Mouse (Mus musculus) MEL (cell line): ENCODE data around the gene Macf1.

Experiments used
- BHLHE40 ChIP-seq: IDR thresholded peaks from 2 replicates; pipeline ENCODE4 v1.6.1; 2012; ENCODE audit warnings: low read depth, mild to moderate bottlenecking, inconsistent platforms, low read length, improper control_type of control experiment, borderline replicate concordance
- CTCF ChIP-seq, 3 experiments: IDR thresholded peaks in 2 of 3; conservative IDR thresholded peaks in 1 of 3; 2 replicates each; pipeline ENCODE4 v1.5.1; 2011 to 2012; ENCODE audit warnings: low read length in 3 of 3, low read depth in 2 of 3, mild to moderate bottlenecking in 2 of 3, improper control_type of control experiment in 1 of 3, inconsistent platforms in 1 of 3, mixed read lengths in 1 of 3, moderate library complexity in 1 of 3; ENCODE audit not compliant: control insufficient read depth in 1 of 3, insufficient read depth in 1 of 3, poor library complexity in 1 of 3, severe bottlenecking in 1 of 3
- E2F4 ChIP-seq: IDR thresholded peaks from 2 replicates; pipeline ENCODE4 v1.6.1; 2011; ENCODE audit warnings: low read depth, low read length, improper control_type of control experiment, borderline replicate concordance
- EP300 ChIP-seq, 2 experiments: IDR thresholded peaks; 2 replicates each; pipeline ENCODE4 v1.6.1; 2011; ENCODE audit warnings: improper control_type of control experiment in 2 of 2, low read length in 2 of 2, low read depth in 1 of 2, mild to moderate bottlenecking in 1 of 2
- GATA1 ChIP-seq: IDR thresholded peaks from 2 replicates; pipeline ENCODE4 v1.6.1; 2011; ENCODE audit warnings: low read depth, low read length, improper control_type of control experiment
- HCFC1 ChIP-seq: IDR thresholded peaks from 2 replicates; pipeline ENCODE4 v1.6.1; 2012; ENCODE audit warnings: low read depth, mild to moderate bottlenecking, inconsistent platforms, low read length, improper control_type of control experiment, moderate library complexity
- KAT2A ChIP-seq: conservative IDR thresholded peaks from 2 replicates; pipeline ENCODE4 v1.6.1; 2012; ENCODE audit warnings: low read depth, low read length, improper control_type of control experiment, inconsistent platforms
- POLR2A ChIP-seq, 2 experiments: IDR thresholded peaks; 2 replicates each; pipeline ENCODE4 v1.6.1; 2011 to 2012; ENCODE audit warnings: low read length in 2 of 2, mild to moderate bottlenecking in 2 of 2, control low read depth in 1 of 2, improper control_type of control experiment in 1 of 2, low read depth in 1 of 2, moderate library complexity in 1 of 2; ENCODE audit not compliant: control insufficient read depth in 1 of 2, insufficient read depth in 1 of 2, poor library complexity in 1 of 2
- POLR2AphosphoS2 ChIP-seq: IDR thresholded peaks from 2 replicates; pipeline ENCODE4 v1.6.1; 2011; ENCODE audit warnings: low read length, improper control_type of control experiment
- RCOR1 ChIP-seq: IDR thresholded peaks from 2 replicates; pipeline ENCODE4 v1.6.1; 2012; ENCODE audit warnings: low read depth, mild to moderate bottlenecking, inconsistent platforms, low read length, improper control_type of control experiment
- SIN3A ChIP-seq: IDR thresholded peaks from 2 replicates; pipeline ENCODE4 v1.6.1; 2012; ENCODE audit warnings: low read length, improper control_type of control experiment, inconsistent platforms
- ZC3H11A ChIP-seq: IDR thresholded peaks from 2 replicates; pipeline ENCODE4 v1.6.1; 2012; ENCODE audit warnings: low read depth, mild to moderate bottlenecking, inconsistent platforms, low read length, improper control_type of control experiment
- ZNF384 ChIP-seq: IDR thresholded peaks from 2 replicates; pipeline ENCODE4 v1.6.1; 2012; ENCODE audit warnings: low read depth, mild to moderate bottlenecking, inconsistent platforms, low read length, improper control_type of control experiment

DNA sequence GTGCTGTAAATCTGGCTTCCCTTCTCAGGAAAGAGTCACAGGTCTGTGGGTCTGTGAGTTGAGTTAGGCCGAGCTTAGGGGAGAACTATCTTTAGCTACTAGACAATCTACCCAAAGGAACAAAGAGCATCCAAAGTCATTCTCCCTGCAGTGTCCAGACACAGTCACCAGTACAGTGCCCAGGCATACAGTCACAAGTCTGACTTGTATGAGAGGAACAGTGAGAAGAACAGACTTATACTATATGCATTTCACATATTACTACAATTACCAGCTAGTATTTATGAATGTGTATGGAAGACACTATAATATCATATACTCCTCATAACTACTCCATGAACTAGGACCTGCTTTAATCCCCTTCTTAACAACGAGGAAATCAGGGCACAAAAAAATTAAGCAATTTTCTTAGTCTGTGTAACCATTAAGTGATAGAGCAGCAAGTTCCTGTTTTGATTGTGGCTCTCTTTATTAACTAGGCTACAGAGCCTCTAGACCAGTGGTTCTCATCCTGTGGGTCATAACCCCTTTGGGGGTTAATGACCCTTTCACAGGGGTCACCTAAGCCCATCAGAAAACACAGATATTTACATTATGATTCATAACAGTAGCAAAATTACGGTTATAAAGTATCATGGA is 121.9 kb downstream of the Macf1 start:
- no peak for TF ChIP-seq CTCF (IDR thresholded peaks at IDR 0.05 in 2 of 3, conservative IDR thresholded peaks at IDR 0.05 in 1 of 3; ENCODE audit: control insufficient read depth in 1 of 3, insufficient read depth in 1 of 3, low read depth in 2 of 3, low read length in 3 of 3, poor library complexity in 1 of 3, severe bottlenecking in 1 of 3)
- TF ChIP-seq E2F4 = no peak
- TF ChIP-seq RCOR1 = peak; percentile 52
- no peak for TF ChIP-seq POLR2A (IDR thresholded peaks at IDR 0.05; ENCODE audit: control insufficient read depth in 1 of 2, insufficient read depth in 1 of 2, low read depth in 1 of 2, low read length in 2 of 2, poor library complexity in 1 of 2)
- TF ChIP-seq SIN3A = no peak
- TF ChIP-seq HCFC1 = no peak
- no peak for TF ChIP-seq BHLHE40
- no peak for TF ChIP-seq POLR2AphosphoS2
- no peak for TF ChIP-seq GATA1
- no peak for TF ChIP-seq ZC3H11A
- TF ChIP-seq KAT2A = no peak
- no peak for TF ChIP-seq ZNF384
- no peak for TF ChIP-seq EP300 (IDR thresholded peaks at IDR 0.05; ENCODE audit: low read depth in 1 of 2, low read length in 2 of 2)
